ENCODE assay signal across 25 mouse cellular contexts in the genomic region with DNA sequence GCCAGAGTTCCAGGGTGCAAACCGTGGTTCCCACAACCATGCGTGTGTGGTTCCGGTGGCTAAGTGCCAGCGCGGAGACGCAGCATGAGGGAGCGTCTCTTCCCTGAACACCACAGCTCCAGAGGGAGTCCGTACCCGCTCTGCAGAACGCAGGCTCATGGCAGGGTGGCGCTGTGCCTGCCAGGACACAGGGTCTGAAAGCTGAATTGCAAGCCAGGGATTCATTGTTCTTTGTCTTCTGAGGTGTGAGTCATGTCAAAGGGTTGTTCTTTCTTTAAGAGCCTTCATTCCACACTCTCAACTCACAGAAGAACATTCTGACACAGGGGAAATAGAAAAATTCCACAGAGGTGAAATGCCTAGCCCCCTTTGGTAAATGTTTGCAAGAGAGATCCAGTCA.
A peak's percentile ranks its signal among the peaks of the same experiment; 100 is the strongest.
DNase-seq lines count a peak whose midpoint lies in the region; ATAC-seq and TF ChIP-seq lines count a peak whose summit lies in the region.
"Had no signal": no experiment of that assay in that cellular context is flagged by ENCODE, and none has a peak within 500 bp of the region (broad histone marks: within the 10 kb centered on the region; RNA-seq: fewer than 3 reads in every experiment).

No protein-coding gene starts in this region.

- no peak overlapping the region for H3K9ac ChIP-seq in lung, embryonic 15.5 days
- no peak overlapping the region for H3K9ac ChIP-seq in forebrain, embryonic 15.5 days (replicated peaks)
- H3K9ac ChIP-seq: embryonic facial prominence, embryonic 15.5 days; forebrain, postnatal 0 days; hindbrain, embryonic 12.5 days; liver, embryonic 15.5 days; midbrain, embryonic 13.5 days; neural tube, embryonic 12.5 days had no signal

- H3K27me3 ChIP-seq in lung, embryonic 15.5 days = no peaks in the 10 kb centered on the region
- H3K27me3 ChIP-seq in forebrain, embryonic 15.5 days = no peaks in the 10 kb centered on the region
- H3K27me3 ChIP-seq: embryonic facial prominence, embryonic 15.5 days; liver, embryonic 15.5 days; neural tube, embryonic 12.5 days had no signal

- no peak for TF ChIP-seq POLR2A in embryonic fibroblast, embryonic 13.5 days (IDR thresholded peaks at IDR 0.05; ENCODE audit: low read depth, low read length)

- no peaks in the 10 kb centered on the region for H3K9me3 ChIP-seq in lung, embryonic 15.5 days
- no peaks in the 10 kb centered on the region for H3K9me3 ChIP-seq in forebrain, embryonic 15.5 days
- H3K9me3 ChIP-seq: embryonic facial prominence, embryonic 15.5 days; hindbrain, embryonic 12.5 days; liver, embryonic 15.5 days; midbrain, embryonic 13.5 days; neural tube, embryonic 12.5 days had no signal

- no peak overlapping the region for H3K4me3 ChIP-seq in lung, embryonic 15.5 days
- no peak overlapping the region for H3K4me3 ChIP-seq in embryonic fibroblast, embryonic 13.5 days (ENCODE audit: insufficient read depth, low read length)
- H3K4me3 ChIP-seq in forebrain, embryonic 15.5 days = no peak overlapping the region
- H3K4me3 ChIP-seq: embryonic facial prominence, embryonic 15.5 days; hindbrain, embryonic 12.5 days; liver, embryonic 15.5 days; midbrain, embryonic 13.5 days; neural tube, embryonic 12.5 days had no signal

- peak; percentile 76; the same call in 1 of the 2 replicates for TF ChIP-seq CTCF in embryonic fibroblast, embryonic 13.5 days (IDR thresholded peaks at IDR 0.05; ENCODE audit: borderline replicate concordance, insufficient read depth, low read length)

- H3K27ac ChIP-seq in lung, embryonic 15.5 days = peak overlapping the region; percentile 75
- H3K27ac ChIP-seq in embryonic fibroblast, embryonic 13.5 days (ENCODE audit: insufficient read depth, low read length) = peak overlapping the region; percentile 89
- H3K27ac ChIP-seq in forebrain, embryonic 15.5 days (replicated peaks) = no peak overlapping the region
- H3K27ac ChIP-seq: embryonic facial prominence, embryonic 15.5 days; hindbrain, embryonic 12.5 days; kidney, postnatal 0 days; liver, embryonic 15.5 days; midbrain, embryonic 13.5 days; neural tube, embryonic 12.5 days had no signal

- ATAC-seq in lung, embryonic 15.5 days (ENCODE audit: borderline replicate concordance, extremely low read depth, low FRiP score, low TSS enrichment) = peak; percentile 52; the same call in 1 of the 2 replicates
- ATAC-seq in forebrain, embryonic 15.5 days (replicated peaks) = no peak
- ATAC-seq: activated CD4-positive, CD25-positive, alpha-beta regulatory T cell, adult 4 months; forebrain, postnatal 0 days; inflammation-experienced regulatory T-cells, adult 6 months; midbrain, embryonic 13.5 days had no signal

- peak; percentile 25 to 27 for DNase-seq in cerebellum, postnatal 10 days
- DNase-seq in cerebellum, postnatal 4 days (ENCODE audit: low spot score in 2 of 2) = no peak
- DNase-seq in lung, postnatal 36 days = no peak
- DNase-seq in embryo, embryonic 9.5 days (ENCODE audit: extremely low spot score) = no peak
- DNase-seq: adrenal gland, adult 8-10 months; cerebellum, adult 18-20 months; cerebellum, postnatal 36 days; forebrain, postnatal 0 days; gastrocnemius, postnatal 36 days; kidney, adult 18-20 months; left cerebral cortex, postnatal 4 days; liver; right cerebral cortex, postnatal 25 days; thymus, postnatal 36 days had no signal

- 66% methylated on average over 11 of the region's 11 CpGs for WGBS in lung, embryonic 15.5 days
- WGBS in forebrain, embryonic 15.5 days = 78% methylated on average over 11 of the region's 11 CpGs

- H3K4me1 ChIP-seq in lung, embryonic 15.5 days = peaks cover 21% of the 10 kb centered on the region
- H3K4me1 ChIP-seq in embryonic fibroblast, embryonic 13.5 days (ENCODE audit: control insufficient read depth, insufficient read depth, low read length) = peaks cover 19% of the 10 kb centered on the region
- peaks cover 16% of the 10 kb centered on the region for H3K4me1 ChIP-seq in forebrain, embryonic 15.5 days
- H3K4me1 ChIP-seq: liver, embryonic 15.5 days had no signal

- no peak overlapping the region for H3K4me2 ChIP-seq in lung, embryonic 15.5 days
- no peak overlapping the region for H3K4me2 ChIP-seq in forebrain, embryonic 15.5 days (replicated peaks)
- H3K4me2 ChIP-seq: embryonic facial prominence, embryonic 15.5 days; hindbrain, embryonic 12.5 days; liver, embryonic 15.5 days; midbrain, embryonic 13.5 days; neural tube, embryonic 12.5 days had no signal

- no peaks in the 10 kb centered on the region for H3K36me3 ChIP-seq in lung, embryonic 15.5 days
- H3K36me3 ChIP-seq in forebrain, embryonic 15.5 days = no peaks in the 10 kb centered on the region
- H3K36me3 ChIP-seq: embryonic facial prominence, embryonic 15.5 days; hindbrain, embryonic 12.5 days; midbrain, embryonic 13.5 days; neural tube, embryonic 12.5 days had no signal

Comparison
In these comparisons a context has a peak if more than half of its experiments do, and no peak if none do; other contexts are left out.
1. DNase-seq: peak in cerebellum, postnatal 10 days (2 of 2); none in cerebellum, postnatal 4 days (0 of 2), lung, postnatal 36 days (single experiment) and embryo, embryonic 9.5 days (single experiment).